Mouse (Mus musculus): ENCODE measurements around the gene Prss56. TPM values are rescaled to one million over a fixed set of nuclear protein-coding genes. Genes with fewer than 3 reads are reported as not detected.
A peak's percentile ranks its signal among the peaks of the same experiment; 100 is the strongest.

Gene Prss56
- polyA plus RNA-seq (2014; fragmentation: Nextera tagmentation; extraction: Ambion mirVana): 0.46 and 0.88 TPM in 2 replicates

GRCm38 (mm10) chr1:87183013-87183412 is at the start of gene Prss56:
Prss56 (plus strand) TSS chr1:87183313.
- WGBS: 28% methylated on average over 9 of the region's 9 CpGs
- Histone ChIP-seq H3K4me1 (ENCODE audit: control insufficient read depth, insufficient read depth, low read length) (no peaks in the 10 kb centered on the region), H3K27ac (ENCODE audit: low read depth, low read length) (no peak within 1 kb of the TSS), H3K36me3 (ENCODE audit: control insufficient read depth, insufficient read depth, low read length) (no peaks in the 10 kb centered on the region), H3K4me2 (ENCODE audit: low read depth) (no peak within 1 kb of the TSS), H3K9ac (ENCODE audit: low read length) (no peak within 1 kb of the TSS), H3K9me3 (ENCODE audit: control insufficient read depth, low read length) (no peaks in the 10 kb centered on the region), H3K27me3 (ENCODE audit: control insufficient read depth, insufficient read depth, low read length) (peaks cover 39% of the 10 kb centered on the region), H3K4me3 (ENCODE audit: low read depth, low read length) (no peak within 1 kb of the TSS)
- no peak for DNase-seq (ENCODE audit: low spot score)
- no peak for ATAC-seq (ENCODE audit: insufficient read depth, low FRiP score, low TSS enrichment)

- DNase-seq (ENCODE audit: low spot score): no peak
- Histone ChIP-seq H3K4me1 (ENCODE audit: control insufficient read depth, insufficient read depth, low read length) (no peaks in the 10 kb centered on the region), H3K27ac (ENCODE audit: low read depth, low read length) (no peak overlapping the region), H3K9ac (ENCODE audit: low read length) (no peak overlapping the region), H3K4me3 (ENCODE audit: low read depth, low read length) (no peak overlapping the region), H3K4me2 (ENCODE audit: low read depth) (no peak overlapping the region), H3K27me3 (ENCODE audit: control insufficient read depth, insufficient read depth, low read length) (no peaks in the 10 kb centered on the region), H3K36me3 (ENCODE audit: control insufficient read depth, insufficient read depth, low read length) (no peaks in the 10 kb centered on the region), H3K9me3 (ENCODE audit: control insufficient read depth, low read length) (no peaks in the 10 kb centered on the region)
- ATAC-seq (ENCODE audit: insufficient read depth, low FRiP score, low TSS enrichment): no peak
- WGBS: 84% methylated on average over 4 of the region's 4 CpGs
Measured at GRCm38 (mm10) chr1:87141550-87141949, 41.6 kb upstream of the Prss56 start.

- ATAC-seq (ENCODE audit: insufficient read depth, low FRiP score, low TSS enrichment) (0 out of 2 replicates have a peak, but pooled peaks have one; percentile 31), DNase-seq (ENCODE audit: low spot score) (peak; percentile 41)
- no peak overlapping the region for H3K4me3 ChIP-seq (ENCODE audit: low read depth, low read length)
- H3K4me2 ChIP-seq (ENCODE audit: low read depth): no peak overlapping the region
- 73% methylated on average over 9 of the region's 9 CpGs for WGBS
- H3K36me3 ChIP-seq (ENCODE audit: control insufficient read depth, insufficient read depth, low read length): no peaks in the 10 kb centered on the region
- H3K4me1 ChIP-seq (ENCODE audit: control insufficient read depth, insufficient read depth, low read length): no peaks in the 10 kb centered on the region
- H3K9me3 ChIP-seq (ENCODE audit: control insufficient read depth, low read length): no peaks in the 10 kb centered on the region
- no peak overlapping the region for H3K27ac ChIP-seq (ENCODE audit: low read depth, low read length)
- no peak overlapping the region for H3K9ac ChIP-seq (ENCODE audit: low read length)
- H3K27me3 ChIP-seq (ENCODE audit: control insufficient read depth, insufficient read depth, low read length): no peaks in the 10 kb centered on the region
Measured at GRCm38 (mm10) chr1:87142456-87142855, 40.7 kb upstream of the Prss56 start.

GRCm38 (mm10) chr1:87143141-87143540 is 40.0 kb upstream of the Prss56 start:
- no peak overlapping the region for H3K9ac ChIP-seq (ENCODE audit: low read length)
- H3K27me3 ChIP-seq (ENCODE audit: control insufficient read depth, insufficient read depth, low read length): no peaks in the 10 kb centered on the region
- no peaks in the 10 kb centered on the region for H3K4me1 ChIP-seq (ENCODE audit: control insufficient read depth, insufficient read depth, low read length)
- no peak overlapping the region for H3K4me3 ChIP-seq (ENCODE audit: low read depth, low read length)
- no peaks in the 10 kb centered on the region for H3K9me3 ChIP-seq (ENCODE audit: control insufficient read depth, low read length)
- no peak overlapping the region for H3K4me2 ChIP-seq (ENCODE audit: low read depth)
- no peak overlapping the region for H3K27ac ChIP-seq (ENCODE audit: low read depth, low read length)
- DNase-seq (ENCODE audit: low spot score) (no peak), ATAC-seq (ENCODE audit: insufficient read depth, low FRiP score, low TSS enrichment) (no peak)
- 85% methylated on average over 10 of the region's 10 CpGs for WGBS
- H3K36me3 ChIP-seq (ENCODE audit: control insufficient read depth, insufficient read depth, low read length): no peaks in the 10 kb centered on the region

GRCm38 (mm10) chr1:87149422-87149821 is 33.7 kb upstream of the Prss56 start:
- Histone ChIP-seq H3K27ac (ENCODE audit: low read depth, low read length) (no peak overlapping the region), H3K4me3 (ENCODE audit: low read depth, low read length) (no peak overlapping the region), H3K4me2 (ENCODE audit: low read depth) (no peak overlapping the region), H3K27me3 (ENCODE audit: control insufficient read depth, insufficient read depth, low read length) (peaks cover 31% of the 10 kb centered on the region), H3K4me1 (ENCODE audit: control insufficient read depth, insufficient read depth, low read length) (peaks cover 3% of the 10 kb centered on the region; the same call in 1 of the 2 replicates), H3K9ac (ENCODE audit: low read length) (no peak overlapping the region), H3K9me3 (ENCODE audit: control insufficient read depth, low read length) (no peaks in the 10 kb centered on the region), H3K36me3 (ENCODE audit: control insufficient read depth, insufficient read depth, low read length) (no peaks in the 10 kb centered on the region)
- 28% methylated on average over 13 of the region's 13 CpGs for WGBS
- no peak for DNase-seq (ENCODE audit: low spot score)
- no peak for ATAC-seq (ENCODE audit: insufficient read depth, low FRiP score, low TSS enrichment)

GRCm38 (mm10) chr1:87151286-87151685 is 31.8 kb upstream of the Prss56 start:
- Histone ChIP-seq H3K9me3 (ENCODE audit: control insufficient read depth, low read length) (no peaks in the 10 kb centered on the region), H3K27me3 (ENCODE audit: control insufficient read depth, insufficient read depth, low read length) (peaks cover 50% of the 10 kb centered on the region), H3K36me3 (ENCODE audit: control insufficient read depth, insufficient read depth, low read length) (no peaks in the 10 kb centered on the region), H3K4me1 (ENCODE audit: control insufficient read depth, insufficient read depth, low read length) (peaks cover 3% of the 10 kb centered on the region; the same call in 1 of the 2 replicates), H3K4me3 (ENCODE audit: low read depth, low read length) (no peak overlapping the region), H3K4me2 (ENCODE audit: low read depth) (no peak overlapping the region), H3K9ac (ENCODE audit: low read length) (no peak overlapping the region), H3K27ac (ENCODE audit: low read depth, low read length) (no peak overlapping the region)
- ATAC-seq (ENCODE audit: insufficient read depth, low FRiP score, low TSS enrichment) (no peak), DNase-seq (ENCODE audit: low spot score) (no peak)
- 89% methylated on average over 6 of the region's 6 CpGs for WGBS

GRCm38 (mm10) chr1:87153776-87154500 is 29.2 kb upstream of the Prss56 start:
- Histone ChIP-seq H3K9ac (ENCODE audit: low read length) (peak overlapping the region; percentile 49), H3K36me3 (ENCODE audit: control insufficient read depth, insufficient read depth, low read length) (no peaks in the 10 kb centered on the region), H3K4me2 (ENCODE audit: low read depth) (peak overlapping the region; percentile 40), H3K4me3 (ENCODE audit: low read depth, low read length) (peak overlapping the region; percentile 34), H3K4me1 (ENCODE audit: control insufficient read depth, insufficient read depth, low read length) (peaks cover 3% of the 10 kb centered on the region; the same call in 1 of the 2 replicates), H3K27me3 (ENCODE audit: control insufficient read depth, insufficient read depth, low read length) (peaks cover 76% of the 10 kb centered on the region), H3K27ac (ENCODE audit: low read depth, low read length) (no peak overlapping the region), H3K9me3 (ENCODE audit: control insufficient read depth, low read length) (no peaks in the 10 kb centered on the region)
- DNase-seq (ENCODE audit: low spot score): no peak
- peak; percentile 42; the same call in 1 of the 2 replicates for ATAC-seq (ENCODE audit: insufficient read depth, low FRiP score, low TSS enrichment)
- WGBS: under 1% methylated on average over 67 of the region's 72 CpGs

GRCm38 (mm10) chr1:87154501-87155120 is 28.5 kb upstream of the Prss56 start:
- Histone ChIP-seq H3K4me3 (ENCODE audit: low read depth, low read length) (peak overlapping the region; percentile 34), H3K4me2 (ENCODE audit: low read depth) (peak overlapping the region; percentile 40), H3K27me3 (ENCODE audit: control insufficient read depth, insufficient read depth, low read length) (peaks cover 76% of the 10 kb centered on the region), H3K9me3 (ENCODE audit: control insufficient read depth, low read length) (no peaks in the 10 kb centered on the region), H3K27ac (ENCODE audit: low read depth, low read length) (no peak overlapping the region), H3K4me1 (ENCODE audit: control insufficient read depth, insufficient read depth, low read length) (peaks cover 3% of the 10 kb centered on the region; the same call in 1 of the 2 replicates), H3K9ac (ENCODE audit: low read length) (peak overlapping the region; percentile 49), H3K36me3 (ENCODE audit: control insufficient read depth, insufficient read depth, low read length) (no peaks in the 10 kb centered on the region)
- DNase-seq (ENCODE audit: low spot score) (no peak), ATAC-seq (ENCODE audit: insufficient read depth, low FRiP score, low TSS enrichment) (no peak)
- 2% methylated on average over 55 of the region's 58 CpGs for WGBS
